Mouse (Mus musculus) brown adipose tissue, adult 24 weeks (tissue): ENCODE measurements around the gene Ccl28. TPM values are rescaled to one million over a fixed set of nuclear protein-coding genes. Genes with fewer than 3 reads are reported as not detected.
"Not testable (repeated sequence)": the region's sequence is repeated elsewhere in the genome, so short reads cannot be mapped to it uniquely, and the experiment has no call there.

Experiments used
- H3K27ac ChIP-seq: fragments of 200-500 bp; replicated peaks from 2 replicates; pipeline ENCODE4 v1.5.1; 2012; ENCODE audit warnings: low read depth, mild to moderate bottlenecking, low read length
- H3K4me1 ChIP-seq: fragments of 200-500 bp; 2 replicates; pipeline ENCODE4 v1.6.1; 2012; ENCODE audit warnings: low read length, mixed read lengths; ENCODE audit not compliant: control insufficient read depth, insufficient read depth, insufficient read length
- H3K4me3 ChIP-seq: fragments of 200-500 bp; 2 replicates; pipeline ENCODE4 v1.5.1; 2012; ENCODE audit warnings: low read depth, mild to moderate bottlenecking, low read length, moderate library complexity; ENCODE audit not compliant: insufficient read depth
- polyA plus RNA-seq: library from polyadenylated mRNA; stranded (reverse); fragments of >200 nt; gene quantifications from 2 replicates; pipeline ENCODE4 v1.2.4, GENCODE M21; 2012; ENCODE audit not compliant: missing spikeins, insufficient read depth, insufficient read length

The Ccl28 gene
- polyA plus RNA-seq, 1 experiment, result 0.63 TPM

- no peak overlapping the region for H3K4me3 ChIP-seq
- H3K4me1 ChIP-seq, result no peaks in the 10 kb centered on the region
- no peak overlapping the region for H3K27ac ChIP-seq
Measured at GRCm38 (mm10) chr13:119637837-119638236, 14.2 kb downstream of the Ccl28 start.

DNA sequence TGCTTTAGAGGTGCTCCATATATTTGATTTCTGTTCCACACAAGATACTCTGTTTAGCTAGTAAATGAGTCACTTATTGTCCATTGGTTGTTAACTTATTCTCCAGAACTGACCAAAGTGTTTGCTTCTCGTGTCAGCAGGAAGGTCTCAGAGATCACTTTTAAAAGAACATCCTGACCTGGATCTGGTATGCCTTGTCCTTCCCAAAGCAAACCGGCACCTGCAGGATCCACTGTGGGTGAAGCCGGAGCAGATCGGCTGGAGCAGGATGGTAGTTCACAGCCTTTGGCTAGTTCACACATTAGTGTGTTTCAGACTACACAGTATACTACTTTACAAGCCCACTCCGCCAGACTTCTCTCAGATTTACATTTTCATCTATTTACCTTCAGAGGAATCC lies 14.8 kb downstream of the Ccl28 start:
- Histone ChIP-seq H3K27ac (no peak overlapping the region), H3K4me3 (no peak overlapping the region), H3K4me1 (no peaks in the 10 kb centered on the region)

- H3K4me3 ChIP-seq, result no peak overlapping the region
- H3K4me1 ChIP-seq, result no peaks in the 10 kb centered on the region
- no peak overlapping the region for H3K27ac ChIP-seq
Measured at GRCm38 (mm10) chr13:119639302-119639701, 15.7 kb downstream of the Ccl28 start.

DNA sequence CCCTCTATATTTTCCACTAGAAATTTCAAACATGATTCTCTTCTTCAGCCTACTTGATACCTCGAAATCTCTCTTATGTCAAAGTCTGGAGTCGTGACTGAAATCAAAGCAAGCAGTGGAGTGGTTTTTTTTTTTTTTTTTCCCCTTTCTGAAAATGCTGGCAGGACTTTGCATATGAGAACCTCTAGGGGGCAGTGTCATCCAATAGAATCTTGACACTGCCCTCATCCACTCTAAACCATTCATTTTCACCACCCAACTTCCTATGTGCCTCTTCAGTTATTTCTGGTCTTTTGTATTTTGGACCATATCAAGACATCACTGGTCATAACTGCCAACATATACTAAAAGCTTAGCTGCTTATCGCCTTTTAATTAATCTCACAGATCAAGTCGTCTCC lies 16.9 kb downstream of the Ccl28 start:
- H3K4me1 ChIP-seq, result no peaks in the 10 kb centered on the region
- no peak overlapping the region for H3K4me3 ChIP-seq
- no peak overlapping the region for H3K27ac ChIP-seq

GRCm38 (mm10) chr13:119641145-119641544 lies 17.5 kb downstream of the Ccl28 start:
- Histone ChIP-seq H3K4me3 (no peak overlapping the region), H3K4me1 (no peaks in the 10 kb centered on the region), H3K27ac (peak overlapping the region; percentile 70)

GRCm38 (mm10) chr13:119644769-119645168 lies 21.1 kb downstream of the Ccl28 start:
- H3K27ac ChIP-seq, result peak overlapping the region; percentile 1; the same call in 1 of the 2 replicates
- H3K4me1 ChIP-seq, result no peaks in the 10 kb centered on the region
- H3K4me3 ChIP-seq, result no peak overlapping the region

DNA sequence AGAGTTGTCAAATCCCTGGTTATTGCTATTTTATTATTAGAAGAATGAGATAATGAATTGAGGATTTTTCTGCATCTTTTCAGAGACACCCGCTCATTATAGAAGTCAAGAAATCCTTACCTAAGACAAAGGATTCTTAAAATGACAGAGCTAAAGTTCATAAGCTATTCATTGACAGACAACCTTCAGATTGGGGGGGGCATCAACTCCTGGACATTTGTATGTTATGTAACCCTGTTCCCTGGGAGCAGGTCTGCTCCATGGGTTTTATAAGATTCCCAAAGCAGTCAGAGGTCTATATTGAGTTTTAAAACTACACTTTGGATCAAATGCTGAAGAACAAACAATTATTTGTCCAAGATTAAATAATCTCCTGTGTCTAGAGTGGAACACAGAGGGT lies 22.9 kb downstream of the Ccl28 start:
- Histone ChIP-seq H3K27ac (no peak overlapping the region), H3K4me3 (no peak overlapping the region), H3K4me1 (no peaks in the 10 kb centered on the region)

GRCm38 (mm10) chr13:119648891-119649698 lies 25.5 kb downstream of the Ccl28 start:
- no peaks in the 10 kb centered on the region for H3K4me1 ChIP-seq
- H3K4me3 ChIP-seq, result no peak overlapping the region
- no peak overlapping the region for H3K27ac ChIP-seq

DNA sequence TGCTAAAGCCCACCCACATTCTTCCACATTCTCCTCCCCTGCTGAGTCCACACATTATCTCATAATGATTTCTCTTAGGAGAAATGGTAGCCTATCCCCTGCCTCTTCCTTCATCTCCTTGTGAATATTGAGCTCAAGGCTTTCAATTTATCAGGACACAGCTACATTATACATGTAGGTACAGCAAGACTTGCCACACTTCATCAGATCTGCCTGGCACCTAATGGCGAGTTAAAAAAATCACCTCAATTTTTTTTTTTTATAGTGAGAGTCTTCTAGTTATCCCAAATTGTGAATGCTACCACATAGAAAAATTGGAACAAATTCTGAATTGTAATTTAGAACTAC lies 26.1 kb downstream of the Ccl28 start:
- H3K4me1 ChIP-seq, result no peaks in the 10 kb centered on the region
- no peak overlapping the region for H3K27ac ChIP-seq
- H3K4me3 ChIP-seq, result no peak overlapping the region

DNA sequence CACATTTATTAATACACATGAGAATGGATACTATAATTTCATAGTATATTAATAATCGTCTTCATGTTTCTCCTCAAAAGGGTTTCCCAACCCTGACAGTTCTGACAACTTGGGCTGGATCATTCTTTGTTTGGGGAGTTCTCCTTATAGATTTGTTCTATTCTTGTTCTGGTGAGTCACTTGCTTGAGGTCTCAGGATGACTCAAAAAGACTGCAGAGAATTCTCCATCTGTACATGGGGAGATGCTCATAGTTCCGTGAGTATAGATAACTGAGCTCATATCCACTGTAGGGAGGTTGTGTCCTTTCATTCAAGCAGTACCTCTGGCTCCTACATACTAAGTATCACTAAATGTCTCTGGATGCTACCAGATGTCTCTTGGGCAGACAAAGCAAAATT lies 31.1 kb downstream of the Ccl28 start:
- H3K4me1 ChIP-seq, result peaks cover 6% of the 10 kb centered on the region
- no peak overlapping the region for H3K27ac ChIP-seq
- no peak overlapping the region for H3K4me3 ChIP-seq

DNA sequence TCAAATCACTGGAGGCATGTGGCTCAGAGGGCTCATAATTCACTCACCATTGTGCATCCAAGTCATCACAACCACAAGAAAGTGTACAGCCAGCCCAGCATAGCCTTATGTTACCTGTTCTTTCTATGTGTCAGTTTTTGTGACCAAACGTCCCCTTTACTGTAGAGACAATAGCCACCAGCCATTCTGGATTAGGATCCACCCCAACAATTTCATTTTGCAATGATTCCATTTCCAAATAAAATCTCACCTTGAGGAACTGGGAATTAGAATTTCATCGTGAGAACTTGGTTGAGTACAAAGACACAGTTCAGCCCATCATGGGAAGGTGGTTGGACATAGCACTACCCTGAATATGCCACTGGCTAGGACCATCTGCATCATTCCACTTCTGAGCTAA lies 32.6 kb downstream of the Ccl28 start:
- Histone ChIP-seq H3K27ac (peak overlapping the region; percentile 87), H3K4me1 (peaks cover 6% of the 10 kb centered on the region), H3K4me3 (no peak overlapping the region)

GRCm38 (mm10) chr13:119656846-119657416 lies 33.3 kb downstream of the Ccl28 start:
- Histone ChIP-seq H3K4me3 (no peak overlapping the region), H3K4me1 (peaks cover 6% of the 10 kb centered on the region), H3K27ac (peak overlapping the region; percentile 70)

- H3K4me3 ChIP-seq, H3K4me1 ChIP-seq, H3K27ac ChIP-seq: not testable (repeated sequence)
Measured at GRCm38 (mm10) chr13:119661420-119661819, 37.8 kb downstream of the Ccl28 start.

DNA sequence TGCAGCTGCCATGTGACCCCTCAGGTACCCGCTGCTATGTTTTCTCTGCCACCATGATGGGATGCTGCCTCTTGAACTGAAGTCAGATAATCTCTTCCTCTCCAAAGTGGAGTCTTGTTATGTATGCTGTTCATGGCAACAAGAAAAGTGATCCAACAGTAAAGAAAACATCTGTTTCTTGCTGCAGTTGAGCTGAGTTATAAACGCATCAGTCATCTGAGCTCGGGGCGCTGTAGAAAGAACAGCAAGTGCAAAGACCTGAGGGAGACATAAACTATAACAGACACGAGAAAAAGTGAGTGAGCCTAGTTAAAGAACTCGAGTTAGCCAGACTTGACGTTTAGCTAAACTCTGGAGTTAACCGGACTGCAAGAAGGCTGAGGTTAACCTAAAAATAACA lies 55.2 kb downstream of the Ccl28 start:
- H3K4me3 ChIP-seq, result no peak overlapping the region
- no peak overlapping the region for H3K27ac ChIP-seq
- no peaks in the 10 kb centered on the region for H3K4me1 ChIP-seq

- no peak overlapping the region for H3K4me3 ChIP-seq
- no peaks in the 10 kb centered on the region for H3K4me1 ChIP-seq
- H3K27ac ChIP-seq, result no peak overlapping the region
Measured at GRCm38 (mm10) chr13:119679721-119680120, 56.1 kb downstream of the Ccl28 start.

DNA sequence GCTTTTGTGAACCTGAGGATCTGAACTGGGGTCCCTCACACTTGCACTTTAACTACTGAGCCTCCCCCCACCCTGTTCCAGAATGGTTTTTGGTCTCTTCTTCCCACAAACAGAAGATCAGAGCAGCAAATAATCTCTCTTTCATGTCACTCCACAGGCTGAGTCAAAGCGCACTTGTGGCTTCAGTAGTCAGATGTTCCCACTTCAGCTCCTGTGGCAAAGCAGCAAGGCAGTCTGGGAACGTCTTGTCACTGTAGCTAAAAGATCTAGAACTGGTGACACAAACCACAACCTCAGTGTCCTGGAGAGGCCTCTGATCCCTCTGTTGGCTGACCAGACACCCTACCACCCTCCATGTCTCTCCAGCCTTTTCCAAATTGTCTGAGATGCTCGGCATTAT lies 57.5 kb downstream of the Ccl28 start:
- Histone ChIP-seq H3K4me3 (no peak overlapping the region), H3K27ac (no peak overlapping the region), H3K4me1 (no peaks in the 10 kb centered on the region)
